Mouse (Mus musculus) heart, postnatal 36 days (tissue): ENCODE results near the gene Gldc. TPM values are rescaled to one million over a fixed set of nuclear protein-coding genes. Genes with fewer than 3 reads are reported as not detected.
"Not testable (repeated sequence)": the region's sequence is repeated elsewhere in the genome, so short reads cannot be mapped to it uniquely, and the experiment has no call there.

Source experiments
- DNase-seq, 2 experiments: peaks; one replicate each; pipeline ENCODE4 v3.0.0; 2021 to 2022
- intact Hi-C: fragments of 180-260 bp; cut with DNase I; formaldehyde crosslinking; loops from one replicate; pipeline ENCODE4 v1.15.1; 2025
- total RNA-seq, 2 experiments: library from RNA; stranded (reverse); gene quantifications; 2 replicates each; pipeline ENCODE4 v1.2.3; 2021

Gldc gene
- under 1 TPM; 0.11 to 0.14 TPM for total RNA-seq

DNA sequence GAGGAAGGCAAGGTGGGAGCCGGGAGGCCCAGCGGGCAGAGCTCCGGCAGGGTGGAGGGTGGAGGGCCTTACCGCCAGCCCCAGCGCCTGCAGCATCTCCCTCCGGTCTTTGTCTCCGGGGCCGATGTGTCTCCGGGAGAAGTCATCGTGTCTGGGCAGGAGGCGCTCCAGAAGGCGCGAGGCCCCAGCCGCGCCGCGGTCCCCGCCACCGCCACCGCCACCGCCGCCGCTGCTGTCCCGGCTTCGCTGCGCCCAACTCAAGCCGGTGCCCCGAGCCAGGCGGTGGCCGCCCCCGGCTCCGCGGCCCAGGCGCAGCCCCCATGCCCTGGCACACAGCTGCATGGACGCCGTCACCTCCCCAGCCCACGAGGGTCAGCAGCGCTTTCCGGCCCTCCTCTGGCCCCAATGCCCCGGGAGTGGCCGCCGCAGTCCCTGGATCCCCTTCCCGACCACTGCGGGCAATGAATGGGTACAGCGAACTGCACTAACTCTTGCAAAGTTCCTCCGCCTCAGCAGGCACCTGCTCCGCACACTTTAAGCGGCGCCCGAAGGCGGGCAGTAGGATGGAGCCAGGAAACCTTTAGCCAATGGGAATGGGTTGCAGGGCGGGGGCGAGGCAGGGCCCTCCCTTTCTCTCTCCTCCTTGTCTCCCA is at the start of gene Gldc:
TSS of gene Gldc (minus strand) at position 511 of the 653 bp plus-strand sequence.
- intact Hi-C loops, result no loop called here
- peak; percentile 14 to 30 for DNase-seq

- intact Hi-C loops, DNase-seq: not testable (repeated sequence)
Measured at GRCm38 (mm10) chr19:30222593-30222992, 47.4 kb upstream of the Gldc start.

- intact Hi-C loops, result loop anchor here (1.0 kb wide), 1 partner anchor 337 kb away; no protein-coding TSS in a partner anchor
- peak; percentile 52 to 70 for DNase-seq
Measured at GRCm38 (mm10) chr19:30217335-30217734, 42.1 kb upstream of the Gldc start.

DNA sequence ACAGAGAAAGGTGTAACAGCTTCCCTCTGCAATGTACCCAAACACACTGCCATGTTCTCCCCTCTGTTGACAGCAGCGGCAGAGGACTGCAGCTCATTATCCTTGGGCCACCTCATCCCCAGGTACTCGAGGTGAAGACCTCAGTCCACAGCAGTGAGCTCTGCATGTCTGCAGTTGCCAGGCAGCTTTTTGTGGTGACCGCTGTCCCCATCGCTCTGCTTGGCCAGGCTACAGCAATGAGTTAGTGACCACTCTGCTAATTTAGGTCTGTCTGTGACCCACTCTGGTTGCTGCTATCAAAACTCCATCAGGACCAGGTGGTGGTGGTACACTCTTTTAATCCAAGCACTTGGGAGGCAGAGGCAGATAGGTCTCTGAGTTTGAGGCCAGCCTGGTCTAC is 41.0 kb upstream of the Gldc start:
- no peak for DNase-seq
- intact Hi-C loops, result no loop called here

DNA sequence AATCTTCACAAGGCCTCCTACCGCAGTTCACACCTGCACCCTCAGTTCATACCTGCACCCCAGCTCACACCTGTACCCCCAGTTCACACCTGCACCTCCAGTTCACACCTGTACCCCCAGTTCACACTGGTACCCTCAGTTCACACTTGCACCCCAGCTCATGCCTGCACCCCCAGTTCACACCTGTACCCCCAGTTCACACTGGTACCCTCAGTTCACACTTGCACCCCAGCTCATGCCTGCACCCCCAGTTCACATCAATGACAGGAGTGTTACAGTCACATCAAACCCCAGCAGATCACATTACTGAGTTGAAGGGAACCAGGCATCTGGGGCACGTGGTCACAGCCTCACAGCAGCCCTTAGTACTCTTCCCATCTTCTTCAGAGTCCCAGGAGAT is 40.5 kb upstream of the Gldc start:
- DNase-seq, intact Hi-C loops: not testable (repeated sequence)

GRCm38 (mm10) chr19:30214026-30214425 is 38.8 kb upstream of the Gldc start:
- intact Hi-C loops, result no loop called here
- no peak for DNase-seq

DNA sequence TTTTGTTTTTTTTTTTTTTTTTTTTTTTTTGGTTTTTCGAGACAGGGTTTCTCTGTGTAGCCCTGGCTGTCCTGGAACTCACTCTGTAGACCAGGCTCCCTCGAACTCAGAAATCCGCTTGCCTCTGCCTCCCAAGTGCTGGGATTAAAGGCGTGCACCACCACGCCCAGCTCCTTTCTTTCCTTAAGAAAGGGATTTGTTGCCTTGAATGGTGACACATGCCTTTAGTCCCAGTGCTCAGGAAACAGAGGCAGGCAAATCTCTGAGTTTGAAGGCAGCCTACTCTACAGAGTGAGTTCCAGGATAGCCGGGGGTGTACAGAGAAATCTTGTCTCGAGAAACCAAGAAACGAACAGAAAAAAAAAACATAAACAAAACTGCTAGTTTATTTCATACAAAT is 33.8 kb upstream of the Gldc start:
- not testable (repeated sequence) for DNase-seq
- intact Hi-C loops, result loop anchor here (5.0 kb wide), 2 partner anchors 232 to 527 kb away; no protein-coding TSS in a partner anchor

DNA sequence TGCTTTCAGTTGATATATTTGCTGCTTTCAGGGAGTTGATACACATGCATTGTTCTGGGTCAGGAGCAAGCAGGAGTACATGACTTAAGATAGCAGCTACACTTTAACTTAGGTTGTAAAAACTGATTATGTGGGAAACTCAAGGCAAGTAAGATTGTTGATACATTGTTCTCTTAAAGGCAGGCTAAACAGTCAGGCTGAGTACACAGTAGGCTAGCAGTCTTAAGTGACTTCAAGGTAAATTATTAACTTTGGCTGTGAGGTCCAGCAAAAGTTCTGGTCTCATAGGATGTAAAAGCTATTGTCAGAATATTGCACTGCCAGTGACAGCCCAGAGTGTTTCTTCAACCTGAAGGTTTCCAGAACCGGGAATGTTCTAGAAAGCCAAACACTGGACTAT is 31.8 kb upstream of the Gldc start:
- DNase-seq, result no peak
- intact Hi-C loops, result loop anchor here (5.0 kb wide), 2 partner anchors 230 to 525 kb away; no protein-coding TSS in a partner anchor

DNA sequence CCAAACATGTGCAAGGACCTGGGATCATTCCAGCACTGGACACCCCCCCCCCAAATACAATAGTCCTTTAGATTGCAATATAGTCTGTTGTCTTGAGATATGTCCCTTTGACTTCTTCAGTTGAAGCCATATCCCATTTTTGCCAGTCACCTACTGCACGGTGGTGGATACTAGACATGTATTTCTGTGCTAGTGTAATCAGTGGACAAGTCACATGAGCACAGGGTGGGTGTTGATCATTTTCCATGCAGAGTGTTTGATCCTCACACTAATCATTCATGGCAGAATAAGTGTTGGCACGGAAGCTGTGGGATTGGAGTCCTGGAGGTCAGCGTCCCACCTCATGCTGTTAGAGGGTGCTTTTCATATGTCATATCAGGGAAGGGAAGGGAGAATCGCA is 30.6 kb upstream of the Gldc start:
- intact Hi-C loops, result loop anchor here (2.0 to 5.0 kb wide), 3 partner anchors 229 to 524 kb away; no protein-coding TSS in a partner anchor
- no peak for DNase-seq

DNA sequence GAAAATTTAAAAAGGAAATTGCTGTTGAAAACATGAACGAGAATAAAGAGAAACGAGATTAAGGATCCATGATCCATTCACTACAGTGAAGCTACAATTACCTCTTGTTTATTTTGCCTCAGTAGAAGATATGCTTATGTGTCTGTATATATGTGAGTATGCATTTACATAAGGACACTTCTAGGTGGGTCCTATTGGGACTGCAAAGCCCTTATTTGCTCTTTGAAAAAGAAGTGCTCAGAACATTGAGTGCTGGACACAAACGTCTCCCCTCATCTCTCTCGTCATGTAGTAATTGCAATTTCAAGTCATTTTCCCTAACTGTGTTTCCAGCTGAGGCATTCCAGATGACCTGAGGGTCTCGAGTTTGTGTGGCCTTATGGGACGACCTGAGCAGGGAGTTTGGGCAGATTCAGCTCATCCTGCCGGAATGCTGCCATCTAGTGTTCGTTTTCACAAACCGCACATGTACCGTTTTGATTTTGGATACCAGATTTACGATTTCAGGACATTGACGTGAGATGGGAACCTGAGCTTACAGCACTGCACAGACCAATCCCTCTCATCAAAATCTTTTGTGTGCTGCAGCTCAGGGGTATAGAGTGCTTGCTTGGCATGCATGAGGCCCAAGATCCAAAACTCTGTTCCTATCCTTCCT is 30.1 kb upstream of the Gldc start:
- peak; percentile 15 to 24 for DNase-seq
- intact Hi-C loops, result loop anchor here (2.0 to 5.0 kb wide), 3 partner anchors 228 to 523 kb away; no protein-coding TSS in a partner anchor

DNA sequence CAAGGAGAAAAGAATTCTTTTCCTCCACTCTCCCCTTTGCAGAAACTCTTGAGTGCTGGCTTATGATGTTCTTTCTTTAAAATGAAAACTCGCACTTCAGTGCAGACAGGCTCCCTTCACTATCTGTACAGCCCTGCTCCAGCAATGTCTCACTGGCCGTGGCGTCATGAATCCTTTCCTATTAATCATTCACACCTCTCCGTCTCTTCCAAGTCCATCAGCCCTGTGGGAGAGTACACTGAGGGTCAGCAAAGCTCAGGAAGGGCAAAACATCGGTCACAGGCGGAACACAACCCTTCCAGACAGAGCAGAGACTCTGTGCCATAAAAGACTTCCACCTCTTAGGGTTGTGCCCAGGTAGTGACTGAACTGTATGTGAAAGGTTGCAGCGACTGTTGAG is 26.9 kb upstream of the Gldc start:
- intact Hi-C loops, result no loop called here
- no peak for DNase-seq

DNA sequence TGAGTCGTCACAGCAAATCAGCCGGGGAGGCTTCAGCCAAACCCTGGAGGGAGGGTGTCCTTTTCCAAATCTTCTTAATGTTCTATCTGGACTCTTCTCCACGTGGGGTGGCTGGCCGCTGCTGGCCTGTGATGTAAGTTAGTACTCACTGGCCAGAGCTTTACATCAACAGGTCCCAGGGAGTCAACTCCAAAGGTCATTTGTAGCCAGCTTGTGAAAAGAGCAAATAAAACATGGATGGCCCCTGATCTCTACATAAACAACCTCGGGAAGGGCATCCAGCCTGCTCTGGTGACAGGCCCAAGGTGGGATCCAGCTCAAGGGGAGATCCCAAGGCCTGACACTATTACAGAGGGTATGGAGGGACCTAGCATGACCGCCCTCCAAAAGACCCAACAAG is 19.8 kb upstream of the Gldc start:
- no peak for DNase-seq
- intact Hi-C loops, result no loop called here

DNA sequence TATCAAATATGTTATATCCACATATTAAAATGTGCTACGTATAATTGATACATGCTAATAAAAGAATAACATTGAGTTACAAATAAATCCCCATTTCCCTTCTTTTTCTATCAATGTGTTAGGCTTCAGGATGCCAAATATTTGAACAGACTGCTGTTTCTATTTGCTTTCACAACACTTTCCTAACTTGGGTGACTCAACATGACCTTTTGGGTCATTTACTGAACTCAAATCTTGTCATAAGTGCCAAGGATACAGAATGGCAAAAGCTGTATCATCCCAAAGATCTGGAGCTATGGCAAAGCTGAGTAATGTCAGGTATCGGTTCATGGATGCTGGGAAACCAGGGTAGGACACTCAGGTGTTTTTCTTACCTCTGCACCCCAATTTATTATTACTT is 12.0 kb upstream of the Gldc start:
- no peak for DNase-seq
- intact Hi-C loops, result no loop called here

- intact Hi-C loops, result no loop called here
- no peak for DNase-seq
Measured at GRCm38 (mm10) chr19:30185536-30185935, 10.3 kb upstream of the Gldc start.

DNA sequence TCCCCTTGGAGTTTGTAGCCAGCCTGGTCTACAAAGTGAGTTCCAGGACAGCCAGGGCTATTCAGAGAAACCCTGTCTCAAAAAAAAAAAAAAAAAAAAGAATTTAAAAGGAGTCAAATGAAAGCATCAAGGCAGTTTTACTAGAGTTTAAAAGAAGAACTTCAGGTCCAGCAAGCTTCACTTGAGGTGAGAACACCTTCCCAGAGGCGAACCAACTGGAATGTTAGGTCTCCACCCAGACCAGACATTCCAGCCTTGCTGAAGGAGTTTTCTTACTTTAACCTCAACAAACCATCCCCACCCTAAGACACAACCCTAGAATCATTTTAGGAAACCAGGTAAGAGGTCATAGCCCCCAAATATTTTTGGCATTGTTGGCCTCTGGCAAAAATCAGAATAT is 4.8 kb upstream of the Gldc start:
- no peak for DNase-seq
- intact Hi-C loops, result no loop called here

DNA sequence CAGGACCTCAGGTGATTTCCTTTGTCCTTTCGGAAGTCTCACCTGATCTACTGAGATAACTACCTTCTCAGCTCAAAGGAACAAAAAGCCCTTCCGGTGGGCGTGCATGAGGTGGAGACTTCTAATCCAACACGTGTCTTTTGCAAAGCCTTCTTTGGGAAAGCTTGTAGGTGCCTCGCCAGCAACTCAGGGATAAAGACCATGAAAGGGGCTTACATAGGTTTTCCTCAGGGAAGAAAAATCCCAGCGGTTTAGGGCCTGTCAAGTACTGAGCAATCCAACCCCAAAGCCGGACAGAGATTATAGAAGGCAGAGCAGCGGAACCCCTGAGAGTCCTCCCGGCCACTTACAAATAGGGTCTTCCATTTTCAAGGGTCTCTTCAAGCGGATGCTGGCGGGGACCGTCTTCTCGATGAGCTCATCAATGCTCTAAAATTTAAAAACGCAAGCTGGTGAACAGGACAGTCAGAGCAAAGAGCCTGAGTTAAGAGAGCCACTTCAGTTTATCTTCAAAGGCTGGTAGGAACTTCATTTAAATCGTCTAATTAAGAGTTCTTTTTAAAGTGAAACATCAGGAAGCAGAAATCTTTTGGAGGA is 1.1 kb downstream of the Gldc start:
- intact Hi-C loops, result no loop called here
- DNase-seq, result no peak

GRCm38 (mm10) chr19:30171346-30172055 is 3.7 kb downstream of the Gldc start:
- intact Hi-C loops, result no loop called here
- no peak for DNase-seq

DNA sequence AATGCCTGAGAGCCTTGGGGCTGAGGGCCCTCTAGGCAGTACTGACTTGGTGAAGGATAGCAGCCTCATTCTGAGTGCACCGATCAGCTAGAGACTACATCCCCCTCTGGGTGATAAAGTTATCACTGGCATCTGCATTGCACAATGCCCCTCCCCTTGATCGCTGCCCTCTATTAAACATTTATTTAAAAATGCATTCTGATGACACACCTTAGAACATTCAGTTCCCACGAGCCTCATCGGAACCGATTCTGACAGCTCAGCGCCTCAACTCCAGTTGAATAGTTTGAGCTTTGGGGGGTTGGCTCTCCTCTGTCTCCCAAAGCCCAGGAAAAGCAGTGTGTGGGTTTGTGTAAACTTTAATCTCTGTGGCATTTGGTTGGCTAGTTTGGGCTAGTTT is 4.9 kb downstream of the Gldc start:
- intact Hi-C loops, result no loop called here
- DNase-seq, result no peak

DNA sequence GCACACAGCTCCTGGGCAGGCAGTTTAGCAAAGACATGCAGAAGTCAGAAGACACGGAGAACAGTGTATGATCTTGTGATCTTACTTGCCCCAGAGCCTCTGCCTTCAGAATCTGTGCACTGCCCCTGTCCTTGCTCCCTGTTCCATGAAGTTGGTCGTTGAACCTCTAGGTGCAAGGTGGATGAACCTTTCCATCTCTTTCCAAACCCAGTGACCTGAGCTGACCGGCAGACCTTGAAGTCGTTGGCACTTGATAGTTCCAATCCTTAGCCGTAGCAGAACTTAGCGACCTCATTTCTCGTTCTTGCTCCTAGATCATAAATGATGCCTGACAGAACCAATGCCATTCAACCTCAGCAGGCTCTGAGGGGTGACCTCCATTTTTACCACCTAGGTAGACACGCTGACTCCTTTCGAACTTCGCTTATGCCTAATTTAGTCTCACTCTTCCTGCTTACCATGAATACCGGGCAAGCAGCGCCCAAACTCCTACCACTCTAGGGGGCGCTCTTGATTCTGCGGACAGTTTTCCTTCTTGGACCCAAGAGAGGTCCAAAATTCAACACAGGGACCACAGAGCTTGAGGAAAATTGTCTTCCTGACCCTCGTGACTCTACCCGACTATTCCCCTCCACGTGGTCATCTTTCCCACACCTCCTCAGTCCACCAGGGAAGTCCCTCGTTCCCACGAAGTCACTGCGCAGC is 8.3 kb downstream of the Gldc start:
- intact Hi-C loops, result no loop called here
- no peak for DNase-seq

GRCm38 (mm10) chr19:30164228-30164627 is 11.0 kb downstream of the Gldc start:
- intact Hi-C loops, result no loop called here
- no peak for DNase-seq
